Mouse (Mus musculus) midbrain, embryonic 14.5 days (tissue): ENCODE measurements around the gene Fam131b. TPM values are rescaled to one million over a fixed set of nuclear protein-coding genes. Genes with fewer than 3 reads are reported as not detected.

Source experiments
- ATAC-seq: fragments of 200-750 bp; cut with Nextera tagmentation; 2 replicates; pipeline ENCODE4 v1.8.0; 2017; ENCODE audit warnings: moderate number of reproducible peaks, moderate library complexity; ENCODE audit not compliant: low FRiP score, low TSS enrichment
- DNase-seq: peaks from one replicate; pipeline ENCODE4 v3.0.0-alpha.2; 2015
- H3K27ac ChIP-seq: fragments of 300-500 bp; sonication (generic); replicated peaks from 2 replicates; pipeline ENCODE4 v1.5.1; 2014; ENCODE audit warnings: mild to moderate bottlenecking, low read depth, low read length, moderate library complexity
- H3K27me3 ChIP-seq: fragments of 300-500 bp; sonication (generic); 2 replicates; pipeline ENCODE4 v1.6.1; 2014; ENCODE audit warnings: low read length, control low read depth, mixed read lengths; ENCODE audit not compliant: control insufficient read depth, insufficient read depth
- H3K36me3 ChIP-seq: fragments of 300-500 bp; sonication (generic); 2 replicates; pipeline ENCODE4 v1.6.1; 2014; ENCODE audit warnings: low read length, control low read depth; ENCODE audit not compliant: control insufficient read depth, insufficient read depth
- H3K4me1 ChIP-seq: fragments of 300-500 bp; sonication (generic); 2 replicates; pipeline ENCODE4 v1.6.1; 2014; ENCODE audit warnings: mild to moderate bottlenecking, antibody characterized with exemption, low read length, control low read depth; ENCODE audit not compliant: control insufficient read depth, insufficient read depth
- H3K4me2 ChIP-seq: fragments of 300-500 bp; sonication (generic); 2 replicates; pipeline ENCODE4 v1.6.1; 2014; ENCODE audit warnings: mild to moderate bottlenecking, low read length, moderate library complexity
- H3K4me3 ChIP-seq: fragments of 300-500 bp; sonication (generic); replicated peaks from 2 replicates; pipeline ENCODE4 v1.5.1; 2014; ENCODE audit warnings: low read depth, low read length
- H3K9ac ChIP-seq: fragments of 300-500 bp; sonication (generic); replicated peaks from 2 replicates; pipeline ENCODE4 v1.6.1; 2014; ENCODE audit warnings: mild to moderate bottlenecking, low read length, moderate library complexity
- H3K9me3 ChIP-seq: fragments of 300-500 bp; sonication (generic); 2 replicates; pipeline ENCODE4 v1.6.1; 2016; ENCODE audit warnings: low read length, control low read depth, mixed read lengths; ENCODE audit not compliant: control insufficient read depth
- WGBS: fragments of 180-500 bp; shearing (Covaris S2); extraction: QIAGEN DNeasy Blood & Tissue Kit; methylation state at CpG from one replicate; pipeline ENCODE4 v1.1.7; 2014; 5-methylcytosine and 5-hydroxymethylcytosine counted together
- polyA plus RNA-seq: library from polyadenylated mRNA; unstranded; fragments of >200 nt; fragmentation: Nextera tagmentation; extraction: Ambion mirVana; gene quantifications from 2 replicates; pipeline ENCODE4 v1.2.1, GENCODE M21; 2014

Fam131b gene
- polyA plus RNA-seq, 1 experiment from 2014 or later, result 4.6 TPM

GRCm38 (mm10) chr6:42293327-42293726, 31.1 kb downstream of the Fam131b start:
- peaks cover 50% of the 10 kb centered on the region for H3K36me3 ChIP-seq
- no peaks in the 10 kb centered on the region for H3K9me3 ChIP-seq
- no peak for DNase-seq
- no peak overlapping the region for H3K27ac ChIP-seq
- 94% methylated on average over 6 of the region's 6 CpGs for WGBS
- no peak for ATAC-seq
- H3K4me2 ChIP-seq, result no peak overlapping the region
- no peak overlapping the region for H3K9ac ChIP-seq
- H3K27me3 ChIP-seq, result no peaks in the 10 kb centered on the region
- no peaks in the 10 kb centered on the region for H3K4me1 ChIP-seq
- no peak overlapping the region for H3K4me3 ChIP-seq

DNA sequence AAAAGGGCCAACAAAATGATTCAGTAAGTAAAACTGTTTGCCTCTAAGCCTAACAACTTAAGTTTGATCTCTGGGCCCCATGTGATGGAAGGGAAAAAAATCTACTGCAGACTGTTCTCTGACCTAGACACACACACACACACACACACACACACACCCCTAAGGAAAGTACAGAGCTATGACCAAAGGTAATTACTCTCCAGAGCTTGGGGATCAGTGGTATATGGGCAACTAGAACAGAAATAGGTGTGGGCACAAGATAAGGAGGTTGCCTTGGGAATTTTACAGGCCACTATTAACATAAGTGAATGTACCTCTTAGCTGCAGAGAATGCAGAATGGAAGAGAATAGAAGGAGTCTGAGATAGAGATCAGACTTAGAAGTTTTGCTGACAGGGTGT, 36.9 kb downstream of the Fam131b start:
- DNase-seq, result no peak
- no peak for ATAC-seq
- Histone ChIP-seq H3K9me3 (no peaks in the 10 kb centered on the region), H3K36me3 (peaks cover 68% of the 10 kb centered on the region), H3K4me2 (no peak overlapping the region), H3K4me1 (no peaks in the 10 kb centered on the region), H3K27me3 (no peaks in the 10 kb centered on the region), H3K9ac (no peak overlapping the region), H3K4me3 (no peak overlapping the region), H3K27ac (no peak overlapping the region)

GRCm38 (mm10) chr6:42286448-42286847, 38.0 kb downstream of the Fam131b start, which contains the start of gene Clcn1:
TSS of gene Clcn1 (plus strand) at chr6:42286685.
- Histone ChIP-seq H3K36me3 (peaks cover 69% of the 10 kb centered on the region), H3K4me2 (no peak within 1 kb of the TSS), H3K9ac (no peak within 1 kb of the TSS), H3K4me3 (no peak within 1 kb of the TSS), H3K27me3 (no peaks in the 10 kb centered on the region), H3K9me3 (no peaks in the 10 kb centered on the region), H3K27ac (no peak within 1 kb of the TSS), H3K4me1 (no peaks in the 10 kb centered on the region)
- DNase-seq (no peak), ATAC-seq (0 out of 2 replicates have a peak, but pooled peaks have one; percentile 31)
- 78% methylated on average over 4 of the region's 5 CpGs for WGBS

DNA sequence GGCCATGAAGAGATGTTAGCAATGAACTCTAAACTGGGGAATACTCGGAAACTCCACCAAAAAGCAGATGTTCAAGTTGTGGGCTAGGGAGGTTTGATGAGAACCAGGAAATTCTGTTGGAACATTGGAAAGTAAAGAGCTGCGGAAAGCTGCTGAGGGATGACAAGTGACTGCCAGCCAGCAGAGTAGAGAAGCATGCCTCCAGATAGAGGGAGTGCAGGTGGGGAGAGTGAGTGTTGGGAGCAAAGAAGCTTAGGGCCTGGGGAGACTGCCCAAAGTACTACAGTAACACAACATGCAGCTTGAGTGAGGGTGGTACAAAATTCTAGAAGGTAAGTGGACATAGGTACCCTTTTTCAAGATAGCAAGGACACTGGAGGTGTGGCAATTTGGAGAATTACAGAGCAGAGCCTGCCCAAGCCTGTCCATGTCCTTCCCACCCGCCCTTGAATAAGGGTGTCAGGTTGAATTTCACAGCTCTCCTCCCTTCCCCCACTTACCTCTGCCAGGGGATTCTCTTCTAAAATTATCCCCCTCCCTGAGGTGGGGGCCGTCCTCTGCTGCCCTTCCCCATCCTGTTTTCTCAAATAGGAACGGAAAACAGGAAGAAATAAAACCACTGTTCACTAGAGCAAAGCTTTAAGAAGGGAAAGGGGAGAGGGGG, 41.4 kb downstream of the Fam131b start:
- ATAC-seq, result no peak
- H3K36me3 ChIP-seq, result peaks cover 85% of the 10 kb centered on the region
- WGBS, result 85% methylated on average over 5 of the region's 5 CpGs

GRCm38 (mm10) chr6:42276151-42276550, 48.3 kb downstream of the Fam131b start:
- Histone ChIP-seq H3K27ac (no peak overlapping the region), H3K27me3 (no peaks in the 10 kb centered on the region), H3K4me3 (no peak overlapping the region), H3K4me2 (no peak overlapping the region), H3K36me3 (peaks cover 91% of the 10 kb centered on the region), H3K9me3 (no peaks in the 10 kb centered on the region), H3K9ac (no peak overlapping the region), H3K4me1 (no peaks in the 10 kb centered on the region)
- ATAC-seq (no peak), DNase-seq (peak; percentile 28)
- WGBS, result 72% methylated on average over 2 of the region's 2 CpGs

More for the DNA sequence above, 41.4 kb downstream of the Fam131b start:
- Histone ChIP-seq H3K27me3 (no peaks in the 10 kb centered on the region), H3K9me3 (no peaks in the 10 kb centered on the region), H3K9ac (no peak overlapping the region), H3K4me3 (no peak overlapping the region), H3K27ac (no peak overlapping the region), H3K4me1 (no peaks in the 10 kb centered on the region), H3K4me2 (no peak overlapping the region)
- DNase-seq, result no peak

- Histone ChIP-seq H3K4me3 (no peak overlapping the region), H3K9me3 (no peaks in the 10 kb centered on the region), H3K36me3 (peaks cover 80% of the 10 kb centered on the region), H3K4me2 (no peak overlapping the region), H3K4me1 (peaks cover 15% of the 10 kb centered on the region), H3K27ac (no peak overlapping the region), H3K27me3 (no peaks in the 10 kb centered on the region), H3K9ac (no peak overlapping the region)
- no peak for ATAC-seq
- DNase-seq, result no peak
Measured at GRCm38 (mm10) chr6:42270817-42271216, 53.6 kb downstream of the Fam131b start.

- Histone ChIP-seq H3K36me3 (peaks cover 34% of the 10 kb centered on the region), H3K4me3 (peak overlapping the region; percentile 92), H3K9ac (peak overlapping the region; percentile 93), H3K27me3 (no peaks in the 10 kb centered on the region), H3K27ac (peak overlapping the region; percentile 91), H3K4me1 (peaks cover 15% of the 10 kb centered on the region), H3K9me3 (no peaks in the 10 kb centered on the region), H3K4me2 (peak overlapping the region; percentile 86)
- DNase-seq (peak; percentile 37), ATAC-seq (no peak)
- under 1% methylated on average over 21 of the region's 21 CpGs for WGBS
Measured at GRCm38 (mm10) chr6:42265391-42266330, 58.8 kb downstream of the Fam131b start.
